Mouse (Mus musculus) retina, embryonic 14.5 days (tissue): ENCODE results near the gene Vamp4.

Experiments used
- DNase-seq: peaks from one replicate; pipeline ENCODE4 v3.0.0-alpha.2; 2015; ENCODE audit warnings: low spot score

Vamp4 gene

GRCm38 (mm10) chr1:162648416-162648815 lies 78.1 kb downstream of the Vamp4 start:
- no peak for DNase-seq
